Mouse (Mus musculus) limb, embryonic 14.5 days (tissue): ENCODE measurements at regions not wholly inside any gene's neighbourhood (a gene's known extent, or its start where the extent isn't known, plus 50 kb on each side); places are given as distances from the start of the nearest gene placed in this dataset.

Experiments
- ATAC-seq: fragments of 200-750 bp; cut with Nextera tagmentation; 2 replicates; pipeline ENCODE4 v1.8.0; 2017; ENCODE audit warnings: low read depth, moderate number of reproducible peaks, moderate TSS enrichment; ENCODE audit not compliant: low FRiP score
- DNase-seq: peaks from one replicate; pipeline ENCODE4 v3.0.0-alpha.2; 2015; ENCODE audit warnings: low spot score
- H3K27ac ChIP-seq: fragments of 300-500 bp; sonication (generic); replicated peaks from 2 replicates; pipeline ENCODE4 v1.5.1; 2014; ENCODE audit warnings: low read depth, mild to moderate bottlenecking, low read length, moderate library complexity, mixed read lengths
- H3K27me3 ChIP-seq: fragments of 300-500 bp; sonication (generic); 2 replicates; pipeline ENCODE4 v1.6.1; 2014; ENCODE audit warnings: low read length, mixed read lengths; ENCODE audit not compliant: control insufficient read depth, insufficient read depth
- H3K36me3 ChIP-seq: fragments of 300-500 bp; sonication (generic); 2 replicates; pipeline ENCODE4 v1.6.1; 2014; ENCODE audit warnings: mild to moderate bottlenecking, low read length, moderate library complexity, mixed read lengths; ENCODE audit not compliant: control insufficient read depth, insufficient read depth
- H3K4me1 ChIP-seq: fragments of 300-500 bp; sonication (generic); 2 replicates; pipeline ENCODE4 v1.6.1; 2014; ENCODE audit warnings: antibody characterized with exemption, low read length, mixed read lengths; ENCODE audit not compliant: control insufficient read depth, insufficient read depth
- H3K4me2 ChIP-seq: fragments of 300-500 bp; sonication (generic); replicated peaks from 2 replicates; pipeline ENCODE4 v1.6.1; 2014; ENCODE audit warnings: low read depth, mild to moderate bottlenecking, low read length, moderate library complexity; ENCODE audit not compliant: severe bottlenecking
- H3K4me3 ChIP-seq: fragments of 300-500 bp; sonication (generic); replicated peaks from 2 replicates; pipeline ENCODE4 v1.5.1; 2014; ENCODE audit warnings: low read length
- H3K9ac ChIP-seq: fragments of 300-500 bp; sonication (generic); 2 replicates; pipeline ENCODE4 v1.6.1; 2014; ENCODE audit warnings: mild to moderate bottlenecking, low read depth, low read length, moderate library complexity; ENCODE audit not compliant: severe bottlenecking
- H3K9me3 ChIP-seq: fragments of 300-500 bp; sonication (generic); 2 replicates; pipeline ENCODE4 v1.6.1; 2016; ENCODE audit warnings: low read length; ENCODE audit not compliant: control insufficient read depth
- POLR2A ChIP-seq: fragments of 200-500 bp; IDR thresholded peaks from 2 replicates; pipeline ENCODE4 v1.8.0; 2012; ENCODE audit warnings: inconsistent platforms, mild to moderate bottlenecking, moderate library complexity, borderline replicate concordance; ENCODE audit not compliant: insufficient read depth, insufficient read length; ENCODE audit errors: extremely low read depth
- WGBS: fragments of 180-500 bp; shearing (Covaris S2); extraction: QIAGEN DNeasy Blood & Tissue Kit; methylation state at CpG from one replicate; pipeline ENCODE4 v1.1.7; 2014; 5-methylcytosine and 5-hydroxymethylcytosine counted together

DNA sequence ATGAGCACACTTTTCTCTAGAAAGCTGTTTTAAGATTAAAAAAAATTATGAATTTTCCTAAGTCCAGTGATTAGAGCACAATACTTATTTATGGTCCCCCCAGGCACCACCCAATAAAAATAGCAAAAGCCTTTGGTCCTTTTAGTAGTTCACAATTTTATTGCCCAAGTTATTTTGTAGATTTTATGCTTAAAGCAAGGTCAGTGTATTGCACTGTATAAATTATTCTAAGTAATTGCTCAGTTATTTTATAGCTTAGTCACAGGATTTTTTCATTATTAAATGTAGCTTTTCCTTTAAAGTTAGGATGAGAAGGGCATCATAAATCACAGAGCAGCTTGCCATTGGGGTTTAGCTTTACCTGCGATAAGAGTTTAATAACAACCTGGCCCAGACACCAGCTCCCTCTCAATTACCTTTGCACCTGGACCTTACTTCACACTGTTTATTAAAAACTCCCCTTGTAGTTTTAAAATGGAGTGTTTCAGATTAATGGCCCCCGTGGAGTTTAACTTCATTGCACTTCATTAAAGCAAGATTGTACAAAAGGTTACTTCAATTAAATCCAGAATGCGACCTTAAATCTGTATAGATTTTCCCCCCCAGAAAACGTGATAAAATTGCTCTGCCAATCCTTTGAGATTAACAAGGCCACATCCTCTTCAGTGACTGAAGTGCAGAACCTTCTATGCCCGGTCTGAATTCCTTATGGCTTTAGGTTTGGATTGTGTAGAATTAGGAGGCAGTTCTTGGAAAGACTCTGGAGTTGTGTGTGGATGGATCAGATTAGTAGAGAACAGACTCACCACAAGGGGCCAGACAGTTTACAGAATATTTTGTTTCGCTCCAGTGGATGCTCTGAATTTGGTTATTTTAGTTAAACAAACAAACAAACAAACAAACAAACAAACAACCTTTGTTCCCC lies 176.1 kb upstream of the Frg1 start:
- peak; percentile 19; the same call in 1 of the 2 replicates for ATAC-seq
- Histone ChIP-seq H3K36me3 (no peaks in the 10 kb centered on the region), H3K27me3 (no peaks in the 10 kb centered on the region), H3K27ac (no peak overlapping the region), H3K4me1 (peaks cover 7% of the 10 kb centered on the region; the same call in 1 of the 2 replicates), H3K4me3 (no peak overlapping the region), H3K9me3 (no peaks in the 10 kb centered on the region), H3K4me2 (no peak overlapping the region), H3K9ac (no peak overlapping the region)
- 15% methylated on average over 6 of the region's 6 CpGs for WGBS
- TF ChIP-seq POLR2A: no peak
- DNase-seq: no peak

GRCm38 (mm10) chr8:41592174-41592573 lies 175.3 kb upstream of the Frg1 start:
- H3K27ac ChIP-seq: no peak overlapping the region
- H3K9ac ChIP-seq: no peak overlapping the region
- H3K36me3 ChIP-seq: no peaks in the 10 kb centered on the region
- no peak for TF ChIP-seq POLR2A
- no peaks in the 10 kb centered on the region for H3K9me3 ChIP-seq
- peaks cover 7% of the 10 kb centered on the region; the same call in 1 of the 2 replicates for H3K4me1 ChIP-seq
- DNase-seq (no peak), ATAC-seq (no peak)
- 18% methylated on average over 9 of the region's 9 CpGs for WGBS
- no peak overlapping the region for H3K4me3 ChIP-seq
- no peak overlapping the region for H3K4me2 ChIP-seq
- H3K27me3 ChIP-seq: no peaks in the 10 kb centered on the region

- no peak for DNase-seq
- H3K4me1 ChIP-seq: peaks cover 6% of the 10 kb centered on the region; the same call in 1 of the 2 replicates
- H3K27me3 ChIP-seq: no peaks in the 10 kb centered on the region
- no peak overlapping the region for H3K4me2 ChIP-seq
- no peak overlapping the region for H3K9ac ChIP-seq
- WGBS: 45% methylated on average over 2 of the region's 2 CpGs
- ATAC-seq: no peak
- no peak overlapping the region for H3K4me3 ChIP-seq
- H3K9me3 ChIP-seq: no peaks in the 10 kb centered on the region
- H3K27ac ChIP-seq: no peak overlapping the region
- no peaks in the 10 kb centered on the region for H3K36me3 ChIP-seq
- no peak for TF ChIP-seq POLR2A
Measured at GRCm38 (mm10) chr8:41588157-41588556, 171.3 kb upstream of the Frg1 start.

DNA sequence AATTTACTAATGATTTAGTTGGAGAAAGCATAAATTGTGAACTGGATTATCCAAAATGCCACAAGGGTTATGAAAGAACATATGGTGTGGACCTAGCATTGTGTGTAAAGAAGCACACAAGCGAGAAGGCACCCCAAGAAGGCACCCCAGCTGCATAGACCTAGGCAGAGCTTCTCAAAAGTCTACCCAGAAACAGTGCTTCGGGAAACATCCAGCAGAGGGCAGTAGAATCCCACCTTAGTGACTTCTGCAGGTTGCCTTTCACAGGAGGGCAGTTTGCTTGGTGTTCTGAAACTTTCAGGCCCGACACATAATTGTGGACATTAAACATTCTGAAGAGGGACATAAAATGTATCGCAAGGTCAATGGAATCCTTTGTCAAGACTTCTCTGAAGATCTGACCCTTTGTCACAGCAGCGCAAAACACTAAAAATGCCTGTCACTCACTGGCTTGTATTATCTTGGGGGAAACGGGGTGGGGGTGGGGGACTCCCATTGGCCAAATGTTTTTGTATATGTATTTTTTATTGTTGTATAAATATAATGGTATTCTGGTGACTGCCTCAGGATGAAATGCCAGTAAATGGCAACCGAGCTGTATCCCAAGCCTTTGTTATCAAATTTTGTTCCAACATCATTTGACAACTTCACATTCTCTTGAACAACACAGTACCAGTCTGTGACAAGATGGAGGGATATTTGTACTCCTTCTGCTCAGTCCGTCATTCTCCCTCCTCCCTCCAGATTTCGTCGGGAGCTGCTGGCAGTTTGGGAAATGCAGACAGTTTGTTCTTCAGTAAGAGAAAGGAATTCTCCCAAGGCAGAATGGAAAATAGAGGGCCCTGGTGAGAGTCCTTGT lies 156.4 kb upstream of the Frg1 start:
- Histone ChIP-seq H3K36me3 (no peaks in the 10 kb centered on the region), H3K9ac (no peak overlapping the region), H3K27me3 (0 out of 2 replicates have a peak, but pooled peaks cover 9% of the 10 kb centered on the region), H3K4me1 (no peaks in the 10 kb centered on the region), H3K27ac (no peak overlapping the region), H3K4me3 (no peak overlapping the region), H3K9me3 (no peaks in the 10 kb centered on the region), H3K4me2 (no peak overlapping the region)
- no peak for TF ChIP-seq POLR2A
- DNase-seq (peak; percentile 87), ATAC-seq (peak; percentile 50; the same call in 1 of the 2 replicates)
- WGBS: 38% methylated on average over 10 of the region's 10 CpGs

GRCm38 (mm10) chr8:41570566-41570965 lies 153.7 kb upstream of the Frg1 start:
- no peak for ATAC-seq
- WGBS: 89% methylated on average over 6 of the region's 6 CpGs

More at GRCm38 (mm10) chr8:41570566-41570965, 153.7 kb upstream of the Frg1 start:
- H3K4me1 ChIP-seq: no peaks in the 10 kb centered on the region
- H3K9me3 ChIP-seq: no peaks in the 10 kb centered on the region
- H3K27me3 ChIP-seq: 0 out of 2 replicates have a peak, but pooled peaks cover 9% of the 10 kb centered on the region
- no peak overlapping the region for H3K4me2 ChIP-seq
- no peak overlapping the region for H3K4me3 ChIP-seq
- no peak overlapping the region for H3K27ac ChIP-seq
- DNase-seq: no peak
- no peaks in the 10 kb centered on the region for H3K36me3 ChIP-seq
- no peak for TF ChIP-seq POLR2A
- H3K9ac ChIP-seq: no peak overlapping the region
